Mouse (Mus musculus) kidney, postnatal 10 days (tissue): ENCODE measurements around the gene Rcor1.

Experiments
- DNase-seq: peaks from one replicate; pipeline ENCODE4 v3.0.0; 2021; ENCODE audit warnings: mixed read lengths

Gene Rcor1

GRCm38 (mm10) chr12:111071477-111072152 lies 32.5 kb downstream of the Rcor1 start:
- peak; percentile 81 for DNase-seq

DNA sequence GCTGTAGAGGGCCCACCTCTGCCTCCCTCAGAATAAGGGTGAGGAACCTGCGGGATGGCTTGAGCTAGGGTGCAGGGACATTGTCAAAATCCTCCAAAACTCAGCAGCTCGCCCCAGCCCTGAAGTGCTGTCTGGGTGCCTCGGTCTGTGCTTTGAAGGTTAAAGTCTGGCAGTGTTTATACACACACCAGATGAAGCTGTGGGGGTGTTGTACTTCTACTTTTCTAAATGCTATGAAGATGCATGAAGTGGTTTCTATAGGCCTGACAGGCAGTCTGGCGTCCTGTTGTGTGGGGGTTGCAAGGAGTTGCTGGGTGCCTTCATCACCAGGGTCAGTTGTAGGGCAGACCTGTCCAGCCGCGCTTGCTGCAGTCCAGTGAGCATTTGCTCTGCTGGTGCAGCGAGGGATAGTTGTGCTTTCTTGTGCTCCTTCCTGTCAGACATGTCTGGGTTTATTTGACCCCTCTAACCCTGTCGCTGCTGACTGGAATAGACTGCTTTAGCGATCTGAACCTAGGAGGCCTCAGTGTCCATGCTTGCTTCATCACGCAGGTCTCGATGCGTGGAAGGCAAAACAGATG lies 37.3 kb downstream of the Rcor1 start:
- peak; percentile 45 for DNase-seq

- DNase-seq, result no peak
Observed at GRCm38 (mm10) chr12:111085579-111085978, 46.4 kb downstream of the Rcor1 start.

DNA sequence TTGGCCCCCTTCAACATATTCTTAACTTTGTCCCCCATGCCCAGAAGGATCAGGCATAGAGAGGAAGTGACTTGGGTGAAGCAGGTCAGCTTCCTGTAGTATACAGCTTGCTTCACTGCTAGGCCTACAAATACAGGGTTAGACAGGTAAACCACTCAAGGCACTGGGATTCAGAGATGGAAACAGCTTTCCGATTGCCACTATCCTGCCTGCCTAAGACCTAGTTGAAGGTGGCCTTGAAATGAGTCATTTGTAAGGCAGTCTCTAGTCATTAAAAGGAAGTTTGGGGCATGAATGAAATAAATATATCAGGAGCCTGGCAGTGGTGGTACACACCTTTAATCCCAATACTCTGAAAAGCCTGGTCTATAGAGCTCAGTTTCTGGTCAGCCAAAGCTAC lies 47.9 kb downstream of the Rcor1 start:
- DNase-seq, result no peak

DNA sequence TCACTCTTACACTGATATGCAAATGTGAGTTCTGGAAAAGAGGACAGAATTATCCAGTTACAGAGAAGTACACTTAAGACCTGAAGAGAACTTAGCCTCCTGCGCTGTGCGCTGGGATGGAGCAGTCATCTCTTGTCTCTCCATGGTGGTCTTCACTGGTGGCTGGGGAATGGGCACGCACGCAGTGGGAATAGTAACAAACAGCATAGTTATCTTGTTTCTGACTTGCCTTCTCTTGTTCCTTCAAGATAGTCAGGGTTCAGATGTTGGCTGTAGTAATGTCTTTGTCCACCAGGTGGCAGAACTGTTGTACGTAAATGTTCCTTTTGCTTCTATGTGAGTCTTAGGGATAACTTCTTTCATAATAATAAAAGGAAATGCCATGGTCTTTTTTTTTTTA lies 49.0 kb downstream of the Rcor1 start:
- DNase-seq, result peak; percentile 87

DNA sequence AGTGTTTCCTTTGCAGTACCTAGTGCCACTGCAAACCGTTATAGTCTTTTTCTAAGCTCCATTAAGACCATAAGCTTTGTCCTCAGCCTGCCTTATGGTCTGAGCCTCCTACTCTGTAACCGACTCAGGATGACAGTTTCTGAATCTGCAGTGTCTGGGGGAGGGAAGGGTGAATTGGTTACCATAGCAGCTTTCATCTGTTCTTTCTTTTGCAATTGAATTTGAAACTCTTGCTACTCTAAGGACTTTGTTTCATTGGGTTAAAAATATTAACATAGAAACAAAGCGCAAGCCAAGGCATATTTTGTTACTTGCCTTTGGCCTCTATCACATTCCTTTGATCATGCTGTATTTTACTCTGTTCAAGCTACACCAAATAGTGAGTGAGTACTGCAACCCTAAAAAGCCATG lies 49.6 kb downstream of the Rcor1 start:
- no peak for DNase-seq

- peak; percentile 42 for DNase-seq
Observed at GRCm38 (mm10) chr12:111089145-111089544, 50.0 kb downstream of the Rcor1 start.

DNA sequence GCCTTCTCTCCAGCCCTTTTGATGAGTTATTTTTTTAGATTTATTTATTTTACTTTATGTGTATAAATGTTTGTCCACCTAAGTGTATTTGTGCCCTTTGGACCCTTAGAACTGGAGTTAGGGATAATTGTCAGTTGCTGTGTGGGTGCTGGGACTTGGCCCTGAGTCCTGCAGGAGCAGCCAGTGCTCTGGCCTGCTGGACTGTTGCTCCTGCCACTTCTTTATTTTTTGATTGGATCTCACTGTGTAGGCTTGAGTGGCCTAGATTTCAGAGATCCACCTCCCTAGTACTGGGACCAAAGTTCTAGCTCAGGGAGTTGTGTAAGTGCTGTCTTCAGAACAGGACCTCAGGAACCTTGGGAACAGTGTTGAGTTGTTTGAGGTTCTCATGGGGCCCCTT lies 51.6 kb downstream of the Rcor1 start:
- DNase-seq, result no peak

- peak; percentile 56 for DNase-seq
Observed at GRCm38 (mm10) chr12:111091981-111092380, 52.8 kb downstream of the Rcor1 start.

DNA sequence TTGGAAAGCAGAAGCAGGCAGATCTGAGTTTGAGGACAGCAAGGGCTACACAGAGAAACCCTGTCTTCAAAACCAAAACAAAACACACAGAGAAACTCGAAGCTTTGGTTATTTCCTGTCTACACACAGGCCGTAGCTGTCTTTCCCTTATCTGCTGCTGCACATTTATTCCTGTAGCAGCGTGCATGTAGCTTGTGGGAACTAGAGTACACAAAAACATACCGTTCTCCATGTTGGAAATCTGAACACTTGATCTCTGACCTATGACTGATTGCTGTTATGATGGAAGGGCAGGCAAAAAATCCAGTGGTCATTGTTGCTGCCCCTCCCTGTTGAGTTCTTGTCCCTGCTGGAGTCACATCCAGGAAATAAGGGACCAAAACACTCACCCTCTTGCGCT lies 54.9 kb downstream of the Rcor1 start:
- no peak for DNase-seq

GRCm38 (mm10) chr12:111095086-111095485 lies 55.9 kb downstream of the Rcor1 start:
- DNase-seq, result no peak

- no peak for DNase-seq
Observed at GRCm38 (mm10) chr12:111096249-111096648, 57.1 kb downstream of the Rcor1 start.

DNA sequence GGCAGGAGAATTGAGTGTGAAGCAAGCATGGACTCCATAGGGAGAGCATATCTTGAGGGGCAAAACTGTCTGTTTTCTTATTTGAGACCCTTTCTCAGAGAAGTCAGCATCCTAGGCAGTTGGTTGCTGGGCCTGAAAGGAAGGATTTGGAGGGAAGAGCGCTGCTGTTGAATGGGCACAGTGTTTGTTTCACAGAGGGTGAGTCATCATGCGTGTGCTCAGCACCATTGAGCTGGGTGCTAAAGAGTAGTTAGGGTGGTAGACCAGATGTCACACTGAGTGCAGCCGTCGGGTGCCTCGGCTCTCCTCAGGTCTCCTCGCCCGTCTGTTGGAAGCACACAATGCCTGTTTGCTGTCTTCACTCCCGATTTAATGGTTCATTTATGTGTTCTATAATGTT lies 57.9 kb downstream of the Rcor1 start:
- DNase-seq, result no peak

DNA sequence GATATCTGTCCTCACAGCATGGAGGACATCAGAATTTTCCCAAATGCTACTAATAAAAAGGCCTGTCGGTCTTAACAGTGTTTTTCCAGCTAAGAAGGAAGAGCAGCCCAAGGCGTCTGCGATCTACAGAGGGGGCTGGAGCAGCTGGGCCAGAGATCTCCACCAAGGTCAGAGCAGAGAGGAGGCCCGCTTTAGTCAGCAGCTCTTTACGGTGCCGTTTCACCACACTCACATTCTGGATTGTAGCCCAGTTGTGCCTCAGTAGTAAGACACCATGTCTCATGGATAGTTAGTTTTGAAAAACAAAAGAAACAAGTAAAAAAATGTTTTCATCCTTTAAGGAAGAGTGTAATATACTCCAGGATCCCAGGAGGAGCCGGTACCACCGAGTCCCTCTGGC lies 72.0 kb downstream of the Rcor1 start:
- no peak for DNase-seq

DNA sequence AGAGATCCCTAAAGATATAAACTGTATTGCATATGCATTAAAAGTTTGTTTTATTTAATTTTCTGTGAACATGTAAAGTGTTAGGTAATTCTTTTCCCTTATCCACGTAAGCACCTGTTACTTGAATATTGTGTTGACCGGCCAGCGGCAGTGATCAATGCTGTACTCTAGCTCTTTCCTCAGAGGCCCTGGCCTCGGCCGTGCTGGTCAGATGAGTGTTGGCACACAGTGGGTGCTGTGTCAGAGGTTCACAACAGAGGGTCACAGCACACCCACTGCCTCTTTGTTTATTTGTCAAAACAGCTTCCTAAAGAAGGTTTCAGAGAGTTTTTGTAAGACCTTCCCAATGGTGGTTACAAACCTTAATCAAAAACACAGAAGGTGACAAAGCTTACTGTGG lies 75.4 kb downstream of the Rcor1 start:
- DNase-seq, result no peak

DNA sequence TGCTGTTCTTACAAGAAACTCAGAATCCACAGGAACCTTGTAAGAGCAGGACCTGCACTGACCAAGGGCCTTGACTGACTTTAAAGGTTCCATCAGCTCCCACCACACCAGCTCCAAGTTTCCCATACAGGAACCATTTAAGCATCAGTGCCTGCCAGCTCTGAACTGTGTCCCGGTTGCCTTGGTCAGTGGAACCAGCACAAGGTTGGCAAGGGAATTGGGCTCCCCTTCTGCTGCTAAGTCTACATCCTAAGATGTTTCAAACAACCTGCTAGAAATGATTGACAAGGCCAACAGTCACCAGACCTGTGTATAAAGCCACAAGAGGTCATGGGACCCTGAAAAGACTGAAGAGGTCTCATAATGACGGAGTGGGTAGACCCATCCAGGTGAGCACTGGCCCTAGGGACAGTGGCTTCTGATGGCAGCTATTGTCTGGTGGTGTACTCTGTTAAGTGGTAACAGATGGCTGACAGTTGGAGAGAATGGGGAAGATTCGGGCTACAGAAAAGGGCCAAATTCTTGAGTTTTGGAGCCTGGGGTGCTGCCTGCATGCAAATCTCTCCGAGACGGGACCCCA lies 80.4 kb downstream of the Rcor1 start:
- DNase-seq, result no peak

DNA sequence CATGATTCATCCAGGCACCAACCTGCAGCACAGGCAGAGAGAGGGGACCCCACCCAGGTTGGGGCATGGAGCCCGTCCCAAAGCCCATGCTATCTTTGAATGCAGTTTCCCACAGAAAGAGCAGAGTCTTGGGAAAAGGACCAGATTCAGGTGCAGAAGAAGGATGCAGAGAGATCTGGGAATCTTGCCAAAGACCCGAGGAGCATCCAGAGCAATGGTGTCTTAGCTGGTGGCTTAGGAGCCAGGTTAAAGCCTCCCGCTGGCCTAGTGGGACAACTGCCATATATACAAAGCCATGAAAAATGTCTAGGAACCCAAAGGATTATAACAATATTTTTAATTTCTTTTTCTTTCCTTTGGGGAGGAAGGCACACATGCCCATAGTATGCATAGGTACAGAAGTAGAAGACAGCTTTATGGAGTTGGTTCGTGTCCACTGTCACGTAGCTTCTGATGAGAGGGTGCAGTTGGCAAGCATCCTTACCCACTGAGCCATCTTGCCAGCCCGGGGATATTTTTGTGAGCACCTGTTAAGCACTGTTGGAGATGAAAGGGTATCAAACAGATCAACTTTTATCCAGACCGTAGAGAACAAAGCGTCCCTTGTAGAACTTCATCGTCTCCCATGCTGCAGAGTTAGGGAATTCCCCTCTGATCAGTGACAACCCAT lies 82.0 kb downstream of the Rcor1 start:
- DNase-seq, result no peak

DNA sequence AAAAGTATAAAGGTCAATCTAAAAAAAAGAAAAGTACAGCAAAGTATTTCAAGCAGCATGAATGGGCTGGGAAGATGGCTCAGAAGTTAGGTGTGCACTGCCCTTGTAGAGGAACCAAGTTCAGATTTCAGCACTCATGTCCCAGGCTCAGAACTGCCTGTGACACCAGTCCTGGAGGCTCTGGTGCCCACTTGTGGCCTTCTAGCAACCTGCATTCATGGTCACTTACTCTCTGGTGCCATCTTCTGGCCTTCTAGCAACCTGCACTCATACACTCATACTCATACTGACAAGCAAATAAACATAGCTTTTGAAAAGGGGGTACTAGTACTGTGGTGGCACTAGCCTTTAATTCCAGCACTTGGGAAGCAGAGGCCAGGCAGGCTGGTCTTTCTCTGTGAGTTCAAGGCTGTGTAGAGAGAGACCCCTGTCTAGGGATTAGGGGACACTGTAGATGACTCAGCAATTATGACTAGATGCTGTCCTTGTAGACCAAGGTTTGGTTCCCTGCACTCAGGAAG lies 83.2 kb downstream of the Rcor1 start:
- no peak for DNase-seq

DNA sequence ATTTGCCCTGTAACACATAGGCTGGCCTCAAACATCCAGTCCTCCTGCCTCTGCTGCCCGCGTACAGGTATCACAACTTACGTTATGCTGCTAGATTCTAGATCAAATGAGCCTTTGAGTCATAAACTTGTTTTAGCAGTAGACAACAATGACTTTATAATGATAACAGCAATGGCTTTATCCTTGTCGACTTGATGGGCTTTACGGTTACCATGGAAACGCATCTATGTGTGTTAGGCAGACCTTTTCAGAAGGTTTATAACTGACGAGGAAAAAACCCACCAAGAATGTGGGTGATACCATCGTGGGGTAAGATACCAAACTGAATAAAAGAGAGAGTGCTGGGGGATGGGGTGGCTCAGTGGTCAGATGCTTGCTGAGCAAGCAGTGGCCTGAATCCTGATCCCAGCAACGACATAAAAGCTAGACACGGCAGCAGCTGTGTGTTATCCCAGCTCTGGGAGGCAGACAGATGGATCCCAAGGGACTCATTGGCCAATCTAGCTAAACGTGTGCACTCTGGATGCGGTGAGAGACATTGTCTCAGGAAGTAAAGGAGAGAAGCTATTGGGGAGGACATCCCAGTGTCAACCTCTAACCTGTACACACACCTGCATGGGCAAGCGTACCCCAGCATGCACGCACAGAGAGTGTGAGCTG lies 85.6 kb downstream of the Rcor1 start:
- peak; percentile 67 for DNase-seq

- no peak for DNase-seq
Observed at GRCm38 (mm10) chr12:111125666-111126065, 86.5 kb downstream of the Rcor1 start.

GRCm38 (mm10) chr12:111134169-111134568 lies 95.0 kb downstream of the Rcor1 start:
- DNase-seq, result no peak

DNA sequence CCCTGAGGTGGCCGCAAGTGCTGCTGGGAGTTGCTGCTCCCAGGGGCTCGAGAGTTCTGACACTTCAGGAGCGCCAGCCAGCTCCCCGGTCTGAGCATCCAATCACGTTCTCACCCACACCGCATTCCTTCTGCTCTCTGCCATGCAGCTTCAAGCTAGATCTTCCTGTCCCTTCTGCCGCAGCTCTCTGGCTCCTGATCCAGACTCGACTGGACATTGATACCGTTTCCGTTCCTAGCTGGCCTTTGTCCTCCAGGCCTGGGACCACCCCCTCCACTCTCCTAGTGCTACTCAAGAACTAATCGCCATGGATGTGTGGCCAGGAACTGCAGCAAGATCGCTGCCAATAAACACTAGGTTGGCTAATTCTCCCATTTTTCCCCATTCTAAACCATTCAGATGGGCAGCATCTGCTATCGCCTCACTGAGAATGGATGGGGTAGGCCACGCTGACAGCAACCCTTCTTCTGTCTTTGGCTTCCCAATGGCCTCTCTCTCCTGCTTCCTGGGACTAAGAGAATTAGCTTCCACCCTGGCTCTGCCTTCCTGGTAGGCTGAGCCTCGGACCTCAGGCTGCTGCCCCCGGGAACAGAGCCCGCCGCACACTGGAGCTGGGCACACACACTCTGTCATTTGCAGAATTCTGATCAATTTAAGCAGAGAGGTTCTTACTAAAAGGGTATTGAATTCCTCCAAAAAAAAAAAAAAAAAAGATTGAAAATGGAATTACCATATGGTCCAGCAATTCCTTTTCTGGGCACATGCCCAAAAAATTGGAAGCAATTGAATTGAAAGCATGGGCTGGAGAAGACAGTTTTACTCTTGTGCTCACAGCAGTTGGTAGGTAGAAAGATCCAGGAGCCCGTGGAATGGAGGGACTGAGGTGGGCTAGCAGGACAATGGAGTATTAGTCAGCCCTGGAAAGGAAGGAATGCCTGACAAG lies 95.9 kb downstream of the Rcor1 start:
- DNase-seq, result peak; percentile 30
